Mouse (Mus musculus): ENCODE measurements at regions not wholly inside any gene's neighbourhood (a gene's known extent, or its start where the extent isn't known, plus 50 kb on each side); places are given as distances from the start of the nearest gene placed in this dataset.

DNA sequence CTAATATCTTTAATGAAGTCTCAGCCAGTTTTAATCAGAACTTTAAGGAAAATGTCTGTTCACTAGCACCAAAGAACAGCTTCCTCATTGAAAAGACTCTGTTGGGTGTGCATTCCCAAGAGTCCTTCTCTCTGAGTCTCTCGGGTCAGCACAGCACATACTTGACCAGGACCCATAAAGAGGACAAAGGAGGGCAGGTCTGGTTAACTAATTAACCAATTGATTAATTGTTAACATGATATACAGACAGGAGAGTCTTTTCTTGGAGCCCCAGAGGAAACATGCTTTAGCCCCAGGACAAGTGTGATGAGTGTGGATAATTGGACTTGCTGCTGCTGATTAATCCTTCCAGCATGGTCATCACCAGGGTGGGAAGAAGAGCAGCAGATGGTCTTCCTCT is 93.7 kb downstream of the Gm12689 start:
- TF ChIP-seq MAX (IDR thresholded peaks at IDR 0.05) (no peak), CEBPB (IDR thresholded peaks at IDR 0.05; ENCODE audit: low read depth) (no peak), CTCF (IDR thresholded peaks at IDR 0.05; ENCODE audit: control insufficient read depth, insufficient read depth, insufficient read length) (no peak), FOSL1 (IDR thresholded peaks at IDR 0.05; ENCODE audit: insufficient read depth, low read length, poor library complexity, severe bottlenecking) (no peak), USF1 (IDR thresholded peaks at IDR 0.05; ENCODE audit: low read depth) (no peak), MYOG (IDR thresholded peaks at IDR 0.05; ENCODE audit: control insufficient read depth, extremely low read depth, insufficient read length) (no peak), MYOD1 (IDR thresholded peaks at IDR 0.05; ENCODE audit: control insufficient read depth, insufficient read length, low read depth) (no peak)
